Comparison of ENCODE assay signal across 19 mouse cellular contexts in genomic region chr10:39270406-39270805, GRCm38 (mm10).
DNase-seq lines count a peak whose midpoint lies in the region; TF ChIP-seq lines count a peak whose summit lies in the region.
"Had no signal": no experiment of that assay in that cellular context is flagged by ENCODE, and none has a peak within 500 bp of the region (broad histone marks: within the 10 kb centered on the region; RNA-seq: fewer than 3 reads in every experiment).

No protein-coding gene starts in this region.

- no peak overlapping the region for H3K4me3 ChIP-seq in gastrocnemius, adult 2 months
- H3K4me3 ChIP-seq in heart, embryonic 10.5 days: no peak overlapping the region
- H3K4me3 ChIP-seq: forebrain, embryonic 10.5 days; forebrain, embryonic 13.5 days; heart, adult 2 months; heart, embryonic 12.5 days; heart, embryonic 15.5 days; hindbrain, embryonic 12.5 days; hindbrain, embryonic 15.5 days had no signal

- peak; percentile 37 for DNase-seq in gastrocnemius, adult 2 months
- DNase-seq in gastrocnemius, postnatal 14 days: no peak
- DNase-seq in heart, embryonic 10.5 days (ENCODE audit: low spot score): peak; percentile 39
- no peak for DNase-seq in heart, adult 8-10 months (ENCODE audit: low spot score)
- peak; percentile 27 for DNase-seq in skeletal muscle tissue, adult 2 months (ENCODE audit: low read depth, low spot score)
- no peak for DNase-seq in right cerebral cortex, postnatal 25 days
- DNase-seq: adrenal gland, adult 8-10 months; cerebellum, adult 18-20 months; cerebellum, adult 9-10 months; cerebellum, postnatal 14 days; gastrocnemius, postnatal 36 days; heart, postnatal 10 days had no signal

- no peaks in the 10 kb centered on the region for H3K36me3 ChIP-seq in heart, embryonic 10.5 days
- H3K36me3 ChIP-seq: forebrain, embryonic 10.5 days; heart, embryonic 12.5 days; heart, embryonic 15.5 days; hindbrain, embryonic 12.5 days; hindbrain, embryonic 15.5 days had no signal

- intact Hi-C loops in gastrocnemius, adult 2 months (cut with DNase I): no loop called here
- intact Hi-C loops in gastrocnemius, postnatal 14 days (cut with DNase I; ENCODE audit: low total_unique reads): no loop called here

- peaks cover 10% of the 10 kb centered on the region for H3K4me1 ChIP-seq in heart, embryonic 10.5 days

- H3K27ac ChIP-seq in gastrocnemius, adult 2 months: no peak overlapping the region
- H3K27ac ChIP-seq in heart, embryonic 10.5 days: no peak overlapping the region
- H3K27ac ChIP-seq: forebrain, embryonic 10.5 days; forebrain, embryonic 13.5 days; heart, adult 2 months; heart, embryonic 15.5 days; hindbrain, embryonic 12.5 days; hindbrain, embryonic 15.5 days had no signal

- WGBS in heart, embryonic 10.5 days: 73% methylated on average over 3 of the region's 3 CpGs

- H3K27me3 ChIP-seq in heart, embryonic 10.5 days (ENCODE audit: insufficient read depth, poor library complexity, severe bottlenecking): no peaks in the 10 kb centered on the region
- H3K27me3 ChIP-seq: forebrain, embryonic 13.5 days; heart, embryonic 12.5 days; heart, embryonic 15.5 days; hindbrain, embryonic 12.5 days; hindbrain, embryonic 15.5 days had no signal

- TF ChIP-seq CTCF in gastrocnemius, adult 2 months (IDR thresholded peaks at IDR 0.05): no peak

- no peaks in the 10 kb centered on the region for H3K9me3 ChIP-seq in heart, embryonic 10.5 days
- H3K9me3 ChIP-seq: forebrain, embryonic 10.5 days; forebrain, embryonic 13.5 days; heart, embryonic 12.5 days; heart, embryonic 15.5 days; hindbrain, embryonic 12.5 days; hindbrain, embryonic 15.5 days had no signal

Comparison
In these comparisons a context has a peak if more than half of its experiments do, and no peak if none do; other contexts are left out.
1. DNase-seq: peak in gastrocnemius, adult 2 months (single experiment), heart, embryonic 10.5 days (single experiment) and skeletal muscle tissue, adult 2 months (single experiment); none in gastrocnemius, postnatal 14 days (single experiment), heart, adult 8-10 months (single experiment) and right cerebral cortex, postnatal 25 days (single experiment).